Mouse (Mus musculus): ENCODE results near the gene Olfr53. TPM values are rescaled to one million over a fixed set of nuclear protein-coding genes. Genes with fewer than 3 reads are reported as not detected.

Olfr53 gene
- not detected in 2 replicates for polyA plus RNA-seq (2015; fragmentation: Nextera tagmentation; extraction: Ambion mirVana)

GRCm38 (mm10) chr7:140646152-140646551 lies at the start of gene Olfr53:
Gene Olfr53 (plus strand): TSS chr7:140646452.

GRCm38 (mm10) chr7:140600969-140601368 lies 45.3 kb upstream of the Olfr53 start, which contains the start of gene Olfr46:
Gene Olfr46 (plus strand): TSS chr7:140601269.

GRCm38 (mm10) chr7:140628670-140629069 lies 17.6 kb upstream of the Olfr53 start, which contains the start of gene Olfr61:
Gene Olfr61 (plus strand): TSS chr7:140628970.

GRCm38 (mm10) chr7:140659630-140660029 lies 13.4 kb downstream of the Olfr53 start, which contains the start of gene Olfr539:
Gene Olfr539 (plus strand): TSS chr7:140659930.

GRCm38 (mm10) chr7:140681651-140682050 lies 35.4 kb downstream of the Olfr53 start, which contains the start of gene Olfr45:
Gene Olfr45 (plus strand): TSS chr7:140681951.

GRCm38 (mm10) chr7:140696967-140697366 lies 50.7 kb downstream of the Olfr53 start, which contains the start of gene Olfr541:
Gene Olfr541 (plus strand): TSS chr7:140697267.

Other genes starting within 250 kb of the Olfr53 start
- gene Olfr531, start 243.5 kb upstream of the Olfr53 start, polyA plus RNA-seq (2015; fragmentation: Nextera tagmentation; extraction: Ambion mirVana) = not detected in 2 replicates
- not detected in 2 replicates for gene Olfr532, start 224.8 kb upstream of the Olfr53 start, polyA plus RNA-seq (2015; fragmentation: Nextera tagmentation; extraction: Ambion mirVana)
- gene Olfr533, start 183.1 kb upstream of the Olfr53 start, polyA plus RNA-seq (2015; fragmentation: Nextera tagmentation; extraction: Ambion mirVana) = not detected in 2 replicates
- gene Olfr535, start 162.2 kb upstream of the Olfr53 start, polyA plus RNA-seq (2015; fragmentation: Nextera tagmentation; extraction: Ambion mirVana) = not detected in 2 replicates
- gene Olfr536, start 139.1 kb upstream of the Olfr53 start, polyA plus RNA-seq (2015; fragmentation: Nextera tagmentation; extraction: Ambion mirVana) = not detected in 2 replicates
- gene Olfr538, start 78.6 kb upstream of the Olfr53 start, polyA plus RNA-seq (2015; fragmentation: Nextera tagmentation; extraction: Ambion mirVana) = not detected in 2 replicates
- 0.01 TPM in 2 replicates for gene Olfr46, start 45.2 kb upstream of the Olfr53 start, polyA plus RNA-seq (2015; fragmentation: Nextera tagmentation; extraction: Ambion mirVana)
- gene Olfr61, start 17.5 kb upstream of the Olfr53 start, polyA plus RNA-seq (2015; fragmentation: Nextera tagmentation; extraction: Ambion mirVana) = not detected in 2 replicates
- not detected in 2 replicates for gene Olfr539, start 13.5 kb downstream of the Olfr53 start, polyA plus RNA-seq (2015; fragmentation: Nextera tagmentation; extraction: Ambion mirVana)
- gene Olfr45, start 35.5 kb downstream of the Olfr53 start, polyA plus RNA-seq (2015; fragmentation: Nextera tagmentation; extraction: Ambion mirVana) = not detected in 2 replicates
- not detected in 2 replicates for gene Olfr541, start 50.8 kb downstream of the Olfr53 start, polyA plus RNA-seq (2015; fragmentation: Nextera tagmentation; extraction: Ambion mirVana)
- gene Cyp2e1, start 117.3 kb downstream of the Olfr53 start, polyA plus RNA-seq (2015; fragmentation: Nextera tagmentation; extraction: Ambion mirVana) = 0.19 and 0.23 TPM in 2 replicates
- gene Syce1, start 141.4 kb downstream of the Olfr53 start, polyA plus RNA-seq (2015; fragmentation: Nextera tagmentation; extraction: Ambion mirVana) = 0.16 TPM in 1 of 2 replicates, not detected in the other
- gene Zfp941, start 175.7 kb downstream of the Olfr53 start, polyA plus RNA-seq (2015; fragmentation: Nextera tagmentation; extraction: Ambion mirVana) = 0.13 TPM in 2 replicates
- gene Urah, start 188.6 kb downstream of the Olfr53 start, polyA plus RNA-seq (2015; fragmentation: Nextera tagmentation; extraction: Ambion mirVana) = 0.18 TPM in 1 of 2 replicates, not detected in the other
- gene Scgb1c1, start 199.1 kb downstream of the Olfr53 start, polyA plus RNA-seq (2015; fragmentation: Nextera tagmentation; extraction: Ambion mirVana) = not detected in 2 replicates
- gene Odf3, start 201.4 kb downstream of the Olfr53 start, polyA plus RNA-seq (2015; fragmentation: Nextera tagmentation; extraction: Ambion mirVana) = 0.12 and 0.16 TPM in 2 replicates
- not detected in 2 replicates for gene Gm45785, start 209.9 kb downstream of the Olfr53 start, polyA plus RNA-seq (2015; fragmentation: Nextera tagmentation; extraction: Ambion mirVana)
- 31.8 and 36.1 TPM in 2 replicates for gene Ric8a, start 210.5 kb downstream of the Olfr53 start, polyA plus RNA-seq (2015; fragmentation: Nextera tagmentation; extraction: Ambion mirVana)
- gene Bet1l, start 211.1 kb downstream of the Olfr53 start, polyA plus RNA-seq (2015; fragmentation: Nextera tagmentation; extraction: Ambion mirVana) = 32.7 and 38.1 TPM in 2 replicates
- 159 and 163 TPM in 2 replicates for gene Psmd13, start 235.5 kb downstream of the Olfr53 start, polyA plus RNA-seq (2015; fragmentation: Nextera tagmentation; extraction: Ambion mirVana)
- 21.7 and 24.0 TPM in 2 replicates for gene Sirt3, start 235.9 kb downstream of the Olfr53 start, polyA plus RNA-seq (2015; fragmentation: Nextera tagmentation; extraction: Ambion mirVana)